Mouse (Mus musculus) CH12.LX (cell line): ENCODE results near the gene Nle1. TPM values are rescaled to one million over a fixed set of nuclear protein-coding genes. Genes with fewer than 3 reads are reported as not detected.
"Not testable (repeated sequence)": the region's sequence is repeated elsewhere in the genome, so short reads cannot be mapped to it uniquely, and the experiment has no call there.

Experiments used
- DNase-seq: peaks from one replicate; pipeline ENCODE4 v3.0.0-alpha.2; 2013; ENCODE audit errors: extremely low read depth
- H3K27ac ChIP-seq: 2 replicates; pipeline ENCODE4 v1.5.1; 2012; ENCODE audit warnings: low read depth, mild to moderate bottlenecking, control low read depth, moderate library complexity; ENCODE audit not compliant: insufficient read depth
- H3K27me3 ChIP-seq: replicated peaks from 2 replicates; pipeline ENCODE3; 2012; ENCODE audit warnings: inconsistent platforms
- H3K36me3 ChIP-seq, 2 experiments: replicated peaks in 1 of 2; 2 replicates each; pipeline versions ENCODE3 to v1.6.1; 2012; ENCODE audit warnings: inconsistent platforms in 1 of 2, low read length in 1 of 2, mild to moderate bottlenecking in 1 of 2, mixed read lengths in 1 of 2, moderate library complexity in 1 of 2; ENCODE audit not compliant: control insufficient read depth in 1 of 2, insufficient read depth in 1 of 2
- H3K4me1 ChIP-seq, 2 experiments: 2 replicates each; pipeline ENCODE4 v1.6.1; 2012; ENCODE audit warnings: inconsistent platforms in 1 of 2, moderate library complexity in 1 of 2; ENCODE audit not compliant: insufficient read depth in 2 of 2, control insufficient read depth in 1 of 2
- H3K4me2 ChIP-seq: 2 replicates; pipeline ENCODE4 v1.6.1; 2012; ENCODE audit warnings: low read depth, mild to moderate bottlenecking, control low read depth; ENCODE audit not compliant: poor library complexity, insufficient read depth, severe bottlenecking
- H3K4me3 ChIP-seq, 3 experiments: fragments of 150-350 bp in 1 of 3; sonication (generic) in 1 of 3; replicated peaks in 1 of 3; 2 replicates each; pipeline versions ENCODE3 to v1.5.1; 2011 to 2012; ENCODE audit warnings: low read depth in 2 of 3, low read length in 2 of 3, mild to moderate bottlenecking in 2 of 3, moderate library complexity in 2 of 3, control low read depth in 1 of 3, improper control_type of control experiment in 1 of 3, inconsistent platforms in 1 of 3, mixed read lengths in 1 of 3; ENCODE audit not compliant: poor library complexity in 1 of 3
- H3K79me2 ChIP-seq: replicated peaks from 2 replicates; pipeline ENCODE4 v1.6.1; 2012; ENCODE audit warnings: mild to moderate bottlenecking, moderate library complexity; ENCODE audit not compliant: control insufficient read depth, poor library complexity, insufficient read depth, severe bottlenecking; ENCODE audit errors: extremely low read depth
- H3K9ac ChIP-seq: 2 replicates; pipeline ENCODE4 v1.6.1; 2012; ENCODE audit warnings: low read depth, mild to moderate bottlenecking, control low read depth, moderate library complexity; ENCODE audit not compliant: insufficient read depth
- H3K9me3 ChIP-seq: replicated peaks from 2 replicates; pipeline ENCODE3; 2012; ENCODE audit warnings: low read length, inconsistent platforms, mixed read lengths
- BHLHE40 ChIP-seq: IDR thresholded peaks from 2 replicates; pipeline ENCODE4 v1.6.1; 2011; ENCODE audit warnings: mild to moderate bottlenecking, low read depth, low read length, improper control_type of control experiment
- CHD1 ChIP-seq: IDR thresholded peaks from 2 replicates; pipeline ENCODE4 v1.6.1; 2012; ENCODE audit warnings: low read depth, low read length, improper control_type of control experiment, inconsistent platforms
- CHD2 ChIP-seq: IDR thresholded peaks from 2 replicates; pipeline ENCODE4 v1.6.1; 2011; ENCODE audit warnings: low read length, improper control_type of control experiment
- E2F4 ChIP-seq: IDR thresholded peaks from 2 replicates; pipeline ENCODE4 v1.6.1; 2011; ENCODE audit warnings: low read depth, low read length, improper control_type of control experiment; ENCODE audit not compliant: insufficient replicate concordance
- ELF1 ChIP-seq: IDR thresholded peaks from 2 replicates; pipeline ENCODE4 v1.6.1; 2014; ENCODE audit warnings: low read depth, mild to moderate bottlenecking, inconsistent platforms, low read length, improper control_type of control experiment
- EP300 ChIP-seq: IDR thresholded peaks from 2 replicates; pipeline ENCODE4 v1.6.1; 2011; ENCODE audit warnings: low read length, improper control_type of control experiment
- ETS1 ChIP-seq: conservative IDR thresholded peaks from 2 replicates; pipeline ENCODE4 v1.6.1; 2012; ENCODE audit warnings: low read depth, mild to moderate bottlenecking, inconsistent platforms, low read length, improper control_type of control experiment, moderate library complexity
- HCFC1 ChIP-seq: IDR thresholded peaks from 2 replicates; pipeline ENCODE4 v1.6.1; 2012; ENCODE audit warnings: low read depth, mild to moderate bottlenecking, inconsistent platforms, low read length, improper control_type of control experiment
- IRF4 ChIP-seq: IDR thresholded peaks from 2 replicates; pipeline ENCODE4 v1.6.1; 2014; ENCODE audit warnings: low read depth, mild to moderate bottlenecking, inconsistent platforms, low read length, improper control_type of control experiment
- JUN ChIP-seq: IDR thresholded peaks from 2 replicates; pipeline ENCODE4 v1.6.1; 2011; ENCODE audit warnings: low read depth, mild to moderate bottlenecking, low read length, improper control_type of control experiment, moderate library complexity; ENCODE audit not compliant: insufficient read depth
- JUND ChIP-seq: conservative IDR thresholded peaks from 2 replicates; pipeline ENCODE4 v1.6.1; 2011; ENCODE audit warnings: low read depth, low read length, improper control_type of control experiment
- KAT2A ChIP-seq: IDR thresholded peaks from 2 replicates; pipeline ENCODE4 v1.6.1; 2012; ENCODE audit warnings: low read length, improper control_type of control experiment, inconsistent platforms; ENCODE audit not compliant: insufficient replicate concordance
- MAX ChIP-seq: IDR thresholded peaks from 2 replicates; pipeline ENCODE4 v1.6.1; 2011; ENCODE audit warnings: low read length, improper control_type of control experiment
- MAZ ChIP-seq: IDR thresholded peaks from 2 replicates; pipeline ENCODE4 v1.6.1; 2012; ENCODE audit warnings: low read depth, mild to moderate bottlenecking, inconsistent platforms, low read length, improper control_type of control experiment, moderate library complexity
- MEF2A ChIP-seq: IDR thresholded peaks from 2 replicates; pipeline ENCODE4 v1.6.1; 2014; ENCODE audit warnings: low read depth, mild to moderate bottlenecking, inconsistent platforms, low read length, improper control_type of control experiment, borderline replicate concordance
- MYC ChIP-seq: IDR thresholded peaks from 2 replicates; pipeline ENCODE4 v1.6.1; 2011; ENCODE audit warnings: low read depth, mild to moderate bottlenecking, improper control_type of control experiment, low read length
- PAX5 ChIP-seq: IDR thresholded peaks from 2 replicates; pipeline ENCODE4 v1.6.1; 2012; ENCODE audit warnings: low read length, inconsistent platforms, mixed read lengths
- POLR2A ChIP-seq: IDR thresholded peaks from 2 replicates; pipeline ENCODE4 v1.6.1; 2011; ENCODE audit warnings: low read depth, mild to moderate bottlenecking, improper control_type of control experiment, low read length
- SIN3A ChIP-seq: IDR thresholded peaks from 2 replicates; pipeline ENCODE4 v1.6.1; 2012; ENCODE audit warnings: low read length, improper control_type of control experiment, inconsistent platforms
- SMC3 ChIP-seq: IDR thresholded peaks from 2 replicates; pipeline ENCODE4 v1.6.1; 2011; ENCODE audit warnings: low read depth, low read length, improper control_type of control experiment
- TBP ChIP-seq: conservative IDR thresholded peaks from 2 replicates; pipeline ENCODE4 v1.6.1; 2011; ENCODE audit warnings: low read depth, low read length, improper control_type of control experiment
- UBTF ChIP-seq: IDR thresholded peaks from 2 replicates; pipeline ENCODE4 v1.6.1; 2012; ENCODE audit warnings: low read depth, mild to moderate bottlenecking, inconsistent platforms, low read length, improper control_type of control experiment, moderate library complexity
- USF1 ChIP-seq: IDR thresholded peaks from 2 replicates; pipeline ENCODE4 v1.6.1; 2014; ENCODE audit warnings: low read depth, mild to moderate bottlenecking, inconsistent platforms, low read length, improper control_type of control experiment
- USF2 ChIP-seq: conservative IDR thresholded peaks from 2 replicates; pipeline ENCODE4 v1.6.1; 2011; ENCODE audit warnings: low read depth, low read length, improper control_type of control experiment
- ZNF384 ChIP-seq: IDR thresholded peaks from 2 replicates; pipeline ENCODE4 v1.6.1; 2012; ENCODE audit warnings: low read depth, low read length, improper control_type of control experiment, inconsistent platforms
- dilution Hi-C: fragments of 300-500 bp; cut with MboI; formaldehyde crosslinking; loops from 2 replicates; pipeline ENCODE4 v1.14.3; 2020; ENCODE audit warnings: low sequenced_read_pairs; ENCODE audit not compliant: extremely low pct_unique_long_range_greater_than_20kb, extremely low pct_ligation_motif_present
- in situ Hi-C: fragments of 300-500 bp; cut with MboI; formaldehyde crosslinking; loops from 3 replicates; pipeline ENCODE4 v1.14.3; 2019; ENCODE audit warnings: low sequenced_read_pairs, low pct_ligation_motif_present, low pct_unique_long_range_greater_than_20kb, mixed read lengths
- polyA plus RNA-seq: library from polyadenylated mRNA; unstranded; fragments of >175 nt; gene quantifications from 2 replicates; pipeline ENCODE4 v1.2.1, GENCODE M21; 2012; ENCODE audit warnings: low read depth; ENCODE audit not compliant: insufficient read length
- total RNA-seq, 2 experiments: library from RNA; depleted of rRNA; stranded (reverse); fragments of 300-350 nt in 1 of 2; fragments of >200 nt in 1 of 2; gene quantifications; 2 replicates each; pipeline ENCODE4 v1.2.3; 2012 to 2014

Nle1 gene
- total and polyA plus RNA-seq, 3 experiments = 54.9 to 107 (median 69.1) TPM

- H3K9ac ChIP-seq, H3K4me3 ChIP-seq, DNase-seq, H3K27ac ChIP-seq, H3K4me2 ChIP-seq, dilution Hi-C loops, H3K27me3 ChIP-seq, H3K36me3 ChIP-seq, H3K79me2 ChIP-seq: not testable (repeated sequence)
- Histone ChIP-seq H3K4me1 (peaks cover 9 to 26% of the 10 kb centered on the region in 2 experiments), H3K9me3 (peaks cover 12% of the 10 kb centered on the region)
- in situ Hi-C loops = loop anchor here (25.0 kb wide), 2 partner anchors 263 to 488 kb away; partner anchors contain the start of genes Rasl10b, Slfn3 and Slfn4
Observed at GRCm38 (mm10) chr11:82923910-82924309, 15.7 kb upstream of the Nle1 start.

- no peak for DNase-seq
- dilution Hi-C loops = no loop called here
- no peaks in the 10 kb centered on the region for H3K79me2 ChIP-seq
- no peak for TF ChIP-seq JUN
- no peak for TF ChIP-seq TBP
- no peak for TF ChIP-seq JUND
- no peak for TF ChIP-seq MAX
- no peak for TF ChIP-seq HCFC1
- no peak for TF ChIP-seq EP300
- TF ChIP-seq USF2 = no peak
- TF ChIP-seq ELF1 = no peak
- TF ChIP-seq MYC = no peak
- TF ChIP-seq, all 38 proteins: peak for 0
- Histone ChIP-seq H3K36me3 (no peaks in the 10 kb centered on the region), H3K9me3 (no peaks in the 10 kb centered on the region), H3K27ac (no peak overlapping the region), H3K4me1 (peaks cover 11 to 30% of the 10 kb centered on the region in 2 experiments), H3K4me3 (no peak overlapping the region), H3K27me3 (no peaks in the 10 kb centered on the region), H3K4me2 (no peak overlapping the region), H3K9ac (no peak overlapping the region)
- in situ Hi-C loops = loop anchor here (25.0 kb wide), 2 partner anchors 266 to 491 kb away; partner anchors contain the start of genes Rasl10b, Slfn3 and Slfn4
Observed at GRCm38 (mm10) chr11:82921691-82922090, 13.5 kb upstream of the Nle1 start.

- no peaks in the 10 kb centered on the region for H3K27me3 ChIP-seq
Observed at GRCm38 (mm10) chr11:82920768-82921167, 12.6 kb upstream of the Nle1 start.

More at GRCm38 (mm10) chr11:82920768-82921167, 12.6 kb upstream of the Nle1 start:
- no peak for DNase-seq
- dilution Hi-C loops (no loop called here), in situ Hi-C loops (loop anchor here (25.0 kb wide), 2 partner anchors 267 to 492 kb away; partner anchors contain the start of genes Rasl10b, Slfn3 and Slfn4)
- TF ChIP-seq UBTF = no peak
- no peak for TF ChIP-seq SIN3A
- TF ChIP-seq CHD1 = no peak
- TF ChIP-seq CHD2 = no peak
- no peak for TF ChIP-seq IRF4
- no peak for TF ChIP-seq PAX5
- TF ChIP-seq MEF2A = no peak
- TF ChIP-seq KAT2A = no peak
- no peak for TF ChIP-seq ETS1
- no peak for TF ChIP-seq MAZ
- no peak for TF ChIP-seq SMC3
- TF ChIP-seq POLR2A = no peak
- no peak for TF ChIP-seq MYC
- no peak for TF ChIP-seq HCFC1
- no peak for TF ChIP-seq USF2
- TF ChIP-seq USF1 = no peak
- TF ChIP-seq ZNF384 = no peak
- TF ChIP-seq E2F4 = no peak
- TF ChIP-seq BHLHE40 = no peak
- Histone ChIP-seq H3K27ac (no peak overlapping the region), H3K9ac (no peak overlapping the region), H3K36me3 (no peaks in the 10 kb centered on the region), H3K4me1 (peaks cover 11 to 30% of the 10 kb centered on the region in 2 experiments), H3K4me3 (no peak overlapping the region), H3K9me3 (no peaks in the 10 kb centered on the region), H3K4me2 (no peak overlapping the region), H3K79me2 (no peaks in the 10 kb centered on the region)
